Mouse (Mus musculus): ENCODE data around the gene Anks1b.

GRCm38 (mm10) chr10:90400382-90400781 lies 527.1 kb downstream of the Anks1b start:
- TF ChIP-seq CTCF (IDR thresholded peaks at IDR 0.05 in 2 of 3, conservative IDR thresholded peaks at IDR 0.05 in 1 of 3; ENCODE audit: control insufficient read depth in 1 of 3, insufficient read depth in 1 of 3, low read depth in 2 of 3, low read length in 3 of 3, poor library complexity in 1 of 3, severe bottlenecking in 1 of 3): no peak
- TF ChIP-seq SMC3 (IDR thresholded peaks at IDR 0.05; ENCODE audit: low read depth, low read length): no peak
